ENCODE assay signal across 13 mouse cellular contexts in genomic region chr11:4421933-4422488, GRCm38 (mm10). TPM values are rescaled to one million over a fixed set of nuclear protein-coding genes. Genes with fewer than 3 reads are reported as not detected.
A peak's percentile ranks its signal among the peaks of the same experiment; 100 is the strongest.
DNase-seq lines count a peak whose midpoint lies in the region; ATAC-seq and TF ChIP-seq lines count a peak whose summit lies in the region.
"Had no signal": no experiment of that assay in that cellular context is flagged by ENCODE, and none has a peak within 500 bp of the region (broad histone marks: within the 10 kb centered on the region; RNA-seq: fewer than 3 reads in every experiment).

No protein-coding gene starts in this region.

- no peak overlapping the region for H3K27ac ChIP-seq in left cerebral cortex, adult 2 months
- H3K27ac ChIP-seq in CH12.LX (ENCODE audit: insufficient read depth, low read depth): no peak overlapping the region
- H3K27ac ChIP-seq: embryonic facial prominence, embryonic 15.5 days; limb, embryonic 15.5 days had no signal

- H3K4me1 ChIP-seq in CH12.LX (ENCODE audit: control insufficient read depth in 1 of 2, insufficient read depth in 2 of 2): peaks cover 3 to 14% of the 10 kb centered on the region in 2 experiments
- H3K4me1 ChIP-seq: embryonic facial prominence, embryonic 15.5 days had no signal

- H3K27me3 ChIP-seq in CH12.LX (replicated peaks): no peaks in the 10 kb centered on the region
- H3K27me3 ChIP-seq: embryonic facial prominence, embryonic 15.5 days had no signal

- TF ChIP-seq POLR2A in CH12.LX (IDR thresholded peaks at IDR 0.05; ENCODE audit: low read depth, low read length): no peak

- H3K79me2 ChIP-seq in CH12.LX (replicated peaks; ENCODE audit: control insufficient read depth, extremely low read depth, insufficient read depth, poor library complexity, severe bottlenecking): no peaks in the 10 kb centered on the region

- H3K9ac ChIP-seq in CH12.LX (ENCODE audit: insufficient read depth, low read depth): no peak overlapping the region
- H3K9ac ChIP-seq: embryonic facial prominence, embryonic 15.5 days; limb, embryonic 15.5 days had no signal

- peak; percentile 82 for TF ChIP-seq RAD21 in CH12.LX (IDR thresholded peaks at IDR 0.05; ENCODE audit: low read depth, low read length)

- H3K4me3 ChIP-seq in left cerebral cortex, adult 2 months: no peak overlapping the region
- H3K4me3 ChIP-seq in CH12.LX (replicated peaks in 1 of 3; ENCODE audit: low read depth in 2 of 3, low read length in 2 of 3, poor library complexity in 1 of 3): no peak overlapping the region
- H3K4me3 ChIP-seq: embryonic facial prominence, embryonic 15.5 days; limb, embryonic 15.5 days; myocyte had no signal

- H3K36me3 ChIP-seq in CH12.LX (replicated peaks in 1 of 2; ENCODE audit: control insufficient read depth in 1 of 2, insufficient read depth in 1 of 2, low read length in 1 of 2): no peaks in the 10 kb centered on the region
- H3K36me3 ChIP-seq: embryonic facial prominence, embryonic 15.5 days; limb, embryonic 15.5 days had no signal

- TF ChIP-seq EP300 in CH12.LX (IDR thresholded peaks at IDR 0.05; ENCODE audit: low read length): no peak

- dilution Hi-C loops in CH12.LX (cut with MboI; ENCODE audit: extremely low pct_ligation_motif_present, extremely low pct_unique_long_range_greater_than_20kb, low sequenced_read_pairs): no loop called here

- peak; percentile 6 for ATAC-seq in inflammation-experienced regulatory T-cells, adult 6 months

- DNase-seq in embryo, embryonic 10.5 days (ENCODE audit: low spot score): peak; percentile 52
- no peak for DNase-seq in embryo, embryonic 9.5 days (ENCODE audit: extremely low spot score)
- no peak for DNase-seq in left cerebral cortex, adult 2 months (ENCODE audit: extremely low spot score in 1 of 2, low spot score in 2 of 2)
- no peak for DNase-seq in left cerebral cortex, adult 9 months (ENCODE audit: low spot score in 2 of 2)
- no peak for DNase-seq in CH12.LX (ENCODE audit: extremely low read depth)
- DNase-seq in testis, postnatal 10 days (ENCODE audit: low spot score): no peak
- no peak for DNase-seq in spleen, postnatal 14 days (ENCODE audit: low spot score in 2 of 2)
- DNase-seq: adrenal gland, postnatal 25 days had no signal

- in situ Hi-C loops in CH12.LX (cut with MboI; ENCODE audit: low pct_ligation_motif_present, low pct_unique_long_range_greater_than_20kb, low sequenced_read_pairs): loop anchor here (25.0 kb wide), 1 partner anchor 410 kb away; no protein-coding TSS in a partner anchor

- no peaks in the 10 kb centered on the region for H3K9me3 ChIP-seq in CH12.LX (replicated peaks; ENCODE audit: low read length)
- H3K9me3 ChIP-seq: embryonic facial prominence, embryonic 15.5 days; limb, embryonic 15.5 days had no signal

- H3K4me2 ChIP-seq in CH12.LX (ENCODE audit: insufficient read depth, low read depth, poor library complexity, severe bottlenecking): no peak overlapping the region
- H3K4me2 ChIP-seq: embryonic facial prominence, embryonic 15.5 days; heart, embryonic 11.5 days; limb, embryonic 15.5 days had no signal

- intact Hi-C loops in left cerebral cortex, adult 2 months (cut with DNase I): loop anchor here (1.0 to 5.0 kb wide), 2 partner anchors 164 to 285 kb away; partner anchors contain the start of gene Rnf215

- TF ChIP-seq CTCF in left cerebral cortex, adult 2 months (IDR thresholded peaks at IDR 0.05): peak; percentile 73
- TF ChIP-seq CTCF in CH12.LX (conservative IDR thresholded peaks at IDR 0.05 in 1 of 2, IDR thresholded peaks at IDR 0.05 in 1 of 2; ENCODE audit: low read depth in 2 of 2, low read length in 2 of 2): peak in 1 of 2 experiments; percentile 70; a peak in 2 of 4 replicates

TF ChIP-seq in CH12.LX, 34 proteins besides CTCF, POLR2A, EP300 and RAD21:
- TF ChIP-seq MYC (IDR thresholded peaks at IDR 0.05; ENCODE audit: low read depth, low read length) (no peak), HCFC1 (IDR thresholded peaks at IDR 0.05; ENCODE audit: low read depth, low read length) (no peak), ZNF384 (IDR thresholded peaks at IDR 0.05; ENCODE audit: low read depth, low read length) (peak; percentile 89), UBTF (IDR thresholded peaks at IDR 0.05; ENCODE audit: low read depth, low read length) (no peak), MXI1 (IDR thresholded peaks at IDR 0.05; ENCODE audit: low read depth, low read length) (no peak), USF2 (conservative IDR thresholded peaks at IDR 0.05; ENCODE audit: low read depth, low read length) (no peak), ZC3H11A (IDR thresholded peaks at IDR 0.05; ENCODE audit: low read depth, low read length) (peak; percentile 57; the same call in 1 of the 2 replicates), SMC3 (IDR thresholded peaks at IDR 0.05; ENCODE audit: low read depth, low read length) (peak; percentile 67)

RNA-seq across cellular contexts. Expression of gene Hormad2, which starts 18.9 kb away (rescaled TPM):
- total RNA-seq in left cerebral cortex, adult 2 months (2021): not detected
- total RNA-seq in CH12.LX (2012; rRNA removed) (not detected in 2 replicates), CH12.LX (2014; rRNA removed) (not detected in 2 replicates)
- polyA plus RNA-seq in CH12.LX (2012; ENCODE audit: insufficient read length, low read depth): not detected in 2 replicates
- polyA plus RNA-seq in inflammation-experienced regulatory T-cells, adult 6 months (2017; shearing (Covaris generic)): 1 to 10 TPM in 1 of 3 experiments, under 1 TPM in 2; 0.47 to 2.1 (median 0.60) TPM
